13 mouse cellular contexts compared by ENCODE assay signal in genomic region chr12:117636969-117637368, GRCm38 (mm10).
DNase-seq lines count a peak whose midpoint lies in the region; ATAC-seq and TF ChIP-seq lines count a peak whose summit lies in the region.
"Had no signal": no experiment of that assay in that cellular context is flagged by ENCODE, and none has a peak within 500 bp of the region (broad histone marks: within the 10 kb centered on the region; RNA-seq: fewer than 3 reads in every experiment).

No protein-coding gene starts in this region.

- DNase-seq in hindbrain, postnatal 0 days (ENCODE audit: low spot score), result no peak
- no peak for DNase-seq in limb, embryonic 14.5 days (ENCODE audit: low spot score)
- no peak for DNase-seq in limb, embryonic 10.5 days (ENCODE audit: low spot score)
- DNase-seq in right cerebral cortex, adult 18-20 months, result peak; percentile 81
- DNase-seq in right cerebral cortex, postnatal 4 days, result no peak
- peak; percentile 67 for DNase-seq in telencephalon, adult 2 months (ENCODE audit: low read depth, low spot score)
- no peak for DNase-seq in T-cell, adult 2 months (ENCODE audit: low spot score)
- DNase-seq: gastrocnemius, adult 2 months; heart, postnatal 4 days; kidney, adult 8-10 months had no signal

- no peak for TF ChIP-seq CTCF in hindbrain, postnatal 0 days (IDR thresholded peaks at IDR 0.05; ENCODE audit: low read depth)

- H3K4me2 ChIP-seq in hindbrain, embryonic 13.5 days, result no peak overlapping the region
- no peak overlapping the region for H3K4me2 ChIP-seq in hindbrain, postnatal 0 days (ENCODE audit: low read depth, low read length)
- H3K4me2 ChIP-seq in limb, embryonic 14.5 days (replicated peaks; ENCODE audit: low read depth, low read length, severe bottlenecking), result no peak overlapping the region
- H3K4me2 ChIP-seq: limb, embryonic 15.5 days had no signal

- no peak for ATAC-seq in hindbrain, embryonic 13.5 days (ENCODE audit: low FRiP score)
- ATAC-seq in hindbrain, postnatal 0 days, result no peak
- ATAC-seq in limb, embryonic 14.5 days (ENCODE audit: low FRiP score, low read depth), result no peak

- peaks cover 11% of the 10 kb centered on the region for H3K4me1 ChIP-seq in hindbrain, embryonic 13.5 days (replicated peaks)
- no peaks in the 10 kb centered on the region for H3K4me1 ChIP-seq in hindbrain, postnatal 0 days (ENCODE audit: insufficient read depth, low read length)
- H3K4me1 ChIP-seq in limb, embryonic 14.5 days (ENCODE audit: control insufficient read depth, insufficient read depth, low read length), result no peaks in the 10 kb centered on the region
- H3K4me1 ChIP-seq in limb, embryonic 10.5 days, result peaks cover 9% of the 10 kb centered on the region
- H3K4me1 ChIP-seq: limb, embryonic 15.5 days had no signal

- WGBS in hindbrain, embryonic 13.5 days, result 67% methylated on average over 6 of the region's 6 CpGs
- 69% methylated on average over 6 of the region's 6 CpGs for WGBS in hindbrain, postnatal 0 days
- WGBS in limb, embryonic 14.5 days, result 78% methylated on average over 6 of the region's 6 CpGs
- 83% methylated on average over 6 of the region's 6 CpGs for WGBS in limb, embryonic 10.5 days

- H3K9ac ChIP-seq in hindbrain, embryonic 13.5 days, result no peak overlapping the region
- no peak overlapping the region for H3K9ac ChIP-seq in hindbrain, postnatal 0 days (replicated peaks; ENCODE audit: low read length)
- 0 out of 2 replicates have a peak overlapping the region, but pooled peaks have one; percentile 7 for H3K9ac ChIP-seq in limb, embryonic 14.5 days (ENCODE audit: low read depth, low read length, severe bottlenecking)
- H3K9ac ChIP-seq: limb, embryonic 15.5 days had no signal

- no peaks in the 10 kb centered on the region for H3K36me3 ChIP-seq in hindbrain, embryonic 13.5 days
- no peaks in the 10 kb centered on the region for H3K36me3 ChIP-seq in hindbrain, postnatal 0 days (ENCODE audit: insufficient read depth, low read length)
- no peaks in the 10 kb centered on the region for H3K36me3 ChIP-seq in limb, embryonic 14.5 days (ENCODE audit: control insufficient read depth, insufficient read depth, low read length)
- H3K36me3 ChIP-seq in limb, embryonic 10.5 days, result no peaks in the 10 kb centered on the region
- H3K36me3 ChIP-seq: heart, embryonic 10.5 days; limb, embryonic 15.5 days had no signal

- no peak overlapping the region for H3K4me3 ChIP-seq in hindbrain, embryonic 13.5 days
- no peak overlapping the region for H3K4me3 ChIP-seq in hindbrain, postnatal 0 days (ENCODE audit: low read length)
- H3K4me3 ChIP-seq in limb, embryonic 14.5 days (replicated peaks; ENCODE audit: low read length), result no peak overlapping the region
- no peak overlapping the region for H3K4me3 ChIP-seq in limb, embryonic 10.5 days
- H3K4me3 ChIP-seq: gastrocnemius, adult 2 months; heart, embryonic 10.5 days; limb, embryonic 15.5 days had no signal

- H3K27me3 ChIP-seq in hindbrain, embryonic 13.5 days, result no peaks in the 10 kb centered on the region
- no peaks in the 10 kb centered on the region for H3K27me3 ChIP-seq in hindbrain, postnatal 0 days (ENCODE audit: insufficient read depth, low read length)
- H3K27me3 ChIP-seq in limb, embryonic 14.5 days (ENCODE audit: control insufficient read depth, insufficient read depth, low read length), result no peaks in the 10 kb centered on the region
- no peaks in the 10 kb centered on the region for H3K27me3 ChIP-seq in limb, embryonic 10.5 days (ENCODE audit: low read depth, poor library complexity, severe bottlenecking)
- H3K27me3 ChIP-seq: limb, embryonic 15.5 days had no signal

- H3K27ac ChIP-seq in hindbrain, embryonic 13.5 days, result peak overlapping the region; percentile 66
- H3K27ac ChIP-seq in hindbrain, postnatal 0 days, result no peak overlapping the region
- H3K27ac ChIP-seq in limb, embryonic 14.5 days (replicated peaks; ENCODE audit: low read depth, low read length), result no peak overlapping the region
- no peak overlapping the region for H3K27ac ChIP-seq in limb, embryonic 10.5 days
- H3K27ac ChIP-seq: gastrocnemius, adult 2 months; heart, embryonic 10.5 days; limb, embryonic 15.5 days had no signal

- H3K9me3 ChIP-seq in hindbrain, embryonic 13.5 days, result no peaks in the 10 kb centered on the region
- H3K9me3 ChIP-seq in hindbrain, postnatal 0 days (ENCODE audit: low read length), result no peaks in the 10 kb centered on the region
- H3K9me3 ChIP-seq in limb, embryonic 14.5 days (ENCODE audit: control insufficient read depth, low read length), result no peaks in the 10 kb centered on the region
- H3K9me3 ChIP-seq in limb, embryonic 10.5 days (replicated peaks), result no peaks in the 10 kb centered on the region
- H3K9me3 ChIP-seq: heart, embryonic 10.5 days; limb, embryonic 15.5 days had no signal

- no peak for TF ChIP-seq POLR2A in limb, embryonic 14.5 days (IDR thresholded peaks at IDR 0.05; ENCODE audit: borderline replicate concordance, extremely low read depth, insufficient read depth, insufficient read length)

Comparison
In these comparisons a context has a peak if more than half of its experiments do, and no peak if none do; other contexts are left out.
1. DNase-seq: peak in right cerebral cortex, adult 18-20 months (single experiment) and telencephalon, adult 2 months (single experiment); none in hindbrain, postnatal 0 days (single experiment), limb, embryonic 14.5 days (single experiment), limb, embryonic 10.5 days (single experiment), right cerebral cortex, postnatal 4 days (single experiment) and T-cell, adult 2 months (single experiment).